ENCODE assay signal across 8 mouse cellular contexts in genomic region chr9:21153833-21154232, GRCm38 (mm10). TPM values are rescaled to one million over a fixed set of nuclear protein-coding genes. Genes with fewer than 3 reads are reported as not detected.
A peak's percentile ranks its signal among the peaks of the same experiment; 100 is the strongest.
DNase-seq lines count a peak whose midpoint lies in the region.

No protein-coding gene starts in this region.

- peak; percentile 52 for DNase-seq in embryo, embryonic 10 days (ENCODE audit: low spot score)
- DNase-seq in embryo, embryonic 9.5 days (ENCODE audit: extremely low spot score): no peak
- peak; percentile 71 for DNase-seq in NIH3T3 (ENCODE audit: low read depth)
- DNase-seq in heart, postnatal 10 days: peak; percentile 47 to 53
- DNase-seq in mesoderm, embryonic 11.5 days (ENCODE audit: low read depth, low spot score): peak; percentile 56
- no peak for DNase-seq in thymus, postnatal 14 days
- DNase-seq in thymus, postnatal 4 days: no peak
- no peak for DNase-seq in layer of hippocampus, adult 11-12 months (ENCODE audit: low spot score)

- intact Hi-C loops in heart, postnatal 10 days (cut with DNase I): loop anchor here (2.0 to 5.0 kb wide), 2 partner anchors 15 to 63 kb away; no protein-coding TSS in a partner anchor

RNA-seq across cellular contexts. Expression of gene Cdc37, which starts 4.1 kb away (rescaled TPM):
- total RNA-seq in heart, postnatal 10 days (2021): 100 to 1,000 TPM; 167 to 169 TPM

RNA-seq across cellular contexts. Expression of gene Pde4a, which starts 11.7 kb away (rescaled TPM):
- total RNA-seq in heart, postnatal 10 days (2021): 10 to 100 TPM; 21.3 to 28.2 TPM

RNA-seq across cellular contexts. Expression of gene Tyk2, which starts 22.8 kb away (rescaled TPM):
- 1 to 10 TPM; 8.9 to 9.5 TPM for total RNA-seq in heart, postnatal 10 days (2021)

Comparison
In these comparisons a context has a peak if more than half of its experiments do, and no peak if none do; other contexts are left out.
1. DNase-seq: peak in embryo, embryonic 10 days (single experiment), NIH3T3 (single experiment), heart, postnatal 10 days (2 of 2) and mesoderm, embryonic 11.5 days (single experiment); none in embryo, embryonic 9.5 days (single experiment), thymus, postnatal 14 days (single experiment), thymus, postnatal 4 days (single experiment) and layer of hippocampus, adult 11-12 months (single experiment).